Mouse (Mus musculus) MEL (cell line): Measurements from ENCODE around the gene Fbxo41.

ENCODE experiments used
- EP300 ChIP-seq, 2 experiments: IDR thresholded peaks; 2 replicates each; pipeline ENCODE4 v1.6.1; 2011; ENCODE audit warnings: improper control_type of control experiment in 2 of 2, low read length in 2 of 2, low read depth in 1 of 2, mild to moderate bottlenecking in 1 of 2
- POLR2A ChIP-seq, 2 experiments: IDR thresholded peaks; 2 replicates each; pipeline ENCODE4 v1.6.1; 2011 to 2012; ENCODE audit warnings: low read length in 2 of 2, mild to moderate bottlenecking in 2 of 2, control low read depth in 1 of 2, improper control_type of control experiment in 1 of 2, low read depth in 1 of 2, moderate library complexity in 1 of 2; ENCODE audit not compliant: control insufficient read depth in 1 of 2, insufficient read depth in 1 of 2, poor library complexity in 1 of 2

- TF ChIP-seq EP300 (IDR thresholded peaks at IDR 0.05; ENCODE audit: low read depth in 1 of 2, low read length in 2 of 2), result no peak
- TF ChIP-seq POLR2A (IDR thresholded peaks at IDR 0.05; ENCODE audit: control insufficient read depth in 1 of 2, insufficient read depth in 1 of 2, low read depth in 1 of 2, low read length in 2 of 2, poor library complexity in 1 of 2), result no peak
Measured at GRCm38 (mm10) chr6:85511286-85512055, 8.7 kb upstream of the Fbxo41 start.
